Mouse (Mus musculus) skeletal muscle tissue, adult 2 months (tissue): ENCODE results near the gene Dgkz.
A peak's percentile ranks its signal among the peaks of the same experiment; 100 is the strongest.

ENCODE experiments used
- DNase-seq: peaks from one replicate; pipeline ENCODE4 v3.0.0-alpha.2; 2012; ENCODE audit warnings: low read depth, low spot score

Dgkz gene

GRCm38 (mm10) chr2:91961901-91962761 lies 13.5 kb downstream of the Dgkz start:
- DNase-seq, result no peak

- no peak for DNase-seq
Observed at GRCm38 (mm10) chr2:91960459-91960858, 15.2 kb downstream of the Dgkz start.

- no peak for DNase-seq
Observed at GRCm38 (mm10) chr2:91959544-91960410, 15.9 kb downstream of the Dgkz start.

GRCm38 (mm10) chr2:91958701-91959457 lies 16.8 kb downstream of the Dgkz start:
- no peak for DNase-seq

GRCm38 (mm10) chr2:91958049-91958448 lies 17.6 kb downstream of the Dgkz start:
- DNase-seq, result no peak

- DNase-seq, result no peak
Observed at GRCm38 (mm10) chr2:91957096-91957495, 18.6 kb downstream of the Dgkz start.

- DNase-seq, result no peak
Observed at GRCm38 (mm10) chr2:91955875-91956274, 19.8 kb downstream of the Dgkz start.

- no peak for DNase-seq
Observed at GRCm38 (mm10) chr2:91955121-91955591, 20.5 kb downstream of the Dgkz start.

- no peak for DNase-seq
Observed at GRCm38 (mm10) chr2:91953825-91954224, 21.8 kb downstream of the Dgkz start.

GRCm38 (mm10) chr2:91950275-91951085 lies 25.2 kb downstream of the Dgkz start:
- DNase-seq, result peak; percentile 85

GRCm38 (mm10) chr2:91949411-91950274 lies 26.0 kb downstream of the Dgkz start:
- DNase-seq, result peak; percentile 73

GRCm38 (mm10) chr2:91948792-91949241 lies 26.8 kb downstream of the Dgkz start:
- DNase-seq, result no peak

- DNase-seq, result no peak
Observed at GRCm38 (mm10) chr2:91948151-91948509, 27.5 kb downstream of the Dgkz start.

GRCm38 (mm10) chr2:91947397-91948150 lies 28.1 kb downstream of the Dgkz start:
- DNase-seq, result peak; percentile 80

- DNase-seq, result no peak
Observed at GRCm38 (mm10) chr2:91946836-91947235, 28.8 kb downstream of the Dgkz start.

- no peak for DNase-seq
Observed at GRCm38 (mm10) chr2:91945483-91945882, 30.2 kb downstream of the Dgkz start, which contains the start of gene Gm9821. Gene Gm9821, plus strand, starts transcription at chr2:91945703.

- DNase-seq, result peak; percentile 66
Observed at GRCm38 (mm10) chr2:91944170-91944950, 31.3 kb downstream of the Dgkz start.

- no peak for DNase-seq
Observed at GRCm38 (mm10) chr2:91942356-91942755, 33.3 kb downstream of the Dgkz start.
